11 mouse cellular contexts compared by ENCODE assay signal in genomic region chr1:171442413-171442760, GRCm38 (mm10). TPM values are rescaled to one million over a fixed set of nuclear protein-coding genes. Genes with fewer than 3 reads are reported as not detected.
DNase-seq lines count a peak whose midpoint lies in the region; ATAC-seq lines count a peak whose summit lies in the region.
"Had no signal": no experiment of that assay in that cellular context is flagged by ENCODE, and none has a peak within 500 bp of the region (broad histone marks: within the 10 kb centered on the region; RNA-seq: fewer than 3 reads in every experiment).

No protein-coding gene starts in this region.

- H3K27ac ChIP-seq in heart, embryonic 12.5 days (ENCODE audit: poor library complexity, severe bottlenecking) = peak overlapping the region; percentile 86
- H3K27ac ChIP-seq in intestine, embryonic 14.5 days (ENCODE audit: low read depth) = peak overlapping the region; percentile 83
- H3K27ac ChIP-seq in liver, embryonic 13.5 days = peak overlapping the region; percentile 69
- H3K27ac ChIP-seq in midbrain, embryonic 14.5 days (replicated peaks; ENCODE audit: low read depth, low read length) = no peak overlapping the region
- H3K27ac ChIP-seq: hindbrain, embryonic 13.5 days; left cerebral cortex, adult 2 months had no signal

- no peak for ATAC-seq in heart, embryonic 12.5 days (ENCODE audit: insufficient number of reproducible peaks, low FRiP score)
- no peak for ATAC-seq in intestine, embryonic 14.5 days (replicated peaks; ENCODE audit: low FRiP score, low TSS enrichment, low read depth)
- no peak for ATAC-seq in liver, embryonic 13.5 days (ENCODE audit: low read depth)
- no peak for ATAC-seq in midbrain, embryonic 14.5 days (ENCODE audit: low FRiP score, low TSS enrichment)
- no peak for ATAC-seq in erythroid progenitor cell, adult 5-6 weeks (replicated peaks; ENCODE audit: low FRiP score, poor library complexity, severe bottlenecking)

- H3K9me3 ChIP-seq in heart, embryonic 12.5 days (replicated peaks) = peaks cover 5% of the 10 kb centered on the region
- H3K9me3 ChIP-seq in intestine, embryonic 14.5 days (ENCODE audit: control insufficient read depth, low read length) = peaks cover 8% of the 10 kb centered on the region; the same call in 1 of the 2 replicates
- no peaks in the 10 kb centered on the region for H3K9me3 ChIP-seq in liver, embryonic 13.5 days (replicated peaks)
- H3K9me3 ChIP-seq in midbrain, embryonic 14.5 days (ENCODE audit: control insufficient read depth, low read length) = 0 out of 2 replicates have a peak, but pooled peaks cover 7% of the 10 kb centered on the region
- H3K9me3 ChIP-seq: hindbrain, embryonic 13.5 days had no signal

- H3K9ac ChIP-seq in heart, embryonic 12.5 days = no peak overlapping the region
- H3K9ac ChIP-seq in intestine, embryonic 14.5 days (ENCODE audit: low read length) = no peak overlapping the region
- H3K9ac ChIP-seq in liver, embryonic 13.5 days = no peak overlapping the region
- H3K9ac ChIP-seq in midbrain, embryonic 14.5 days (replicated peaks; ENCODE audit: low read length) = no peak overlapping the region
- H3K9ac ChIP-seq: hindbrain, embryonic 13.5 days had no signal

- H3K4me1 ChIP-seq in heart, embryonic 12.5 days (replicated peaks) = peaks cover 56% of the 10 kb centered on the region
- H3K4me1 ChIP-seq in intestine, embryonic 14.5 days (replicated peaks; ENCODE audit: control insufficient read depth, insufficient read depth, low read length) = peaks cover 28% of the 10 kb centered on the region
- H3K4me1 ChIP-seq in liver, embryonic 13.5 days (replicated peaks) = peaks cover 49% of the 10 kb centered on the region
- H3K4me1 ChIP-seq in midbrain, embryonic 14.5 days (ENCODE audit: control insufficient read depth, insufficient read depth, low read length) = peaks cover 12% of the 10 kb centered on the region; the same call in 1 of the 2 replicates

- peak overlapping the region; percentile 69 for H3K4me2 ChIP-seq in heart, embryonic 12.5 days
- H3K4me2 ChIP-seq in intestine, embryonic 14.5 days (ENCODE audit: low read length) = peak overlapping the region; percentile 27
- peak overlapping the region; percentile 63 for H3K4me2 ChIP-seq in liver, embryonic 13.5 days
- no peak overlapping the region for H3K4me2 ChIP-seq in midbrain, embryonic 14.5 days (ENCODE audit: low read length)
- H3K4me2 ChIP-seq: hindbrain, embryonic 13.5 days had no signal

- DNase-seq in heart, postnatal 36 days = no peak
- DNase-seq in R1 (ENCODE audit: low read depth, low spot score) = peak; percentile 37
- no peak for DNase-seq in intestine, embryonic 14.5 days (ENCODE audit: low spot score)
- DNase-seq in liver, embryonic 13.5 days = no peak
- no peak for DNase-seq in midbrain, embryonic 14.5 days
- DNase-seq in urinary bladder, postnatal 4 days (ENCODE audit: low spot score in 2 of 2) = no peak
- DNase-seq: thymus, adult 2 months had no signal

- intact Hi-C loops in heart, postnatal 36 days (cut with DNase I) = no loop called here

- H3K36me3 ChIP-seq in heart, embryonic 12.5 days = peaks cover 4% of the 10 kb centered on the region; the same call in 1 of the 2 replicates
- no peaks in the 10 kb centered on the region for H3K36me3 ChIP-seq in intestine, embryonic 14.5 days (ENCODE audit: control insufficient read depth, insufficient read depth, low read length)
- 0 out of 2 replicates have a peak, but pooled peaks cover 6% of the 10 kb centered on the region for H3K36me3 ChIP-seq in liver, embryonic 13.5 days
- no peaks in the 10 kb centered on the region for H3K36me3 ChIP-seq in midbrain, embryonic 14.5 days (ENCODE audit: control insufficient read depth, insufficient read depth, low read length)
- H3K36me3 ChIP-seq: hindbrain, embryonic 13.5 days had no signal

- 51% methylated on average over 8 of the region's 8 CpGs for WGBS in heart, embryonic 12.5 days
- WGBS in intestine, embryonic 14.5 days = 67% methylated on average over 8 of the region's 8 CpGs
- WGBS in liver, embryonic 13.5 days (ENCODE audit: insufficient replicate concordance) = 14% methylated on average over 8 of the region's 8 CpGs
- 51% methylated on average over 8 of the region's 8 CpGs for WGBS in midbrain, embryonic 14.5 days

- no peaks in the 10 kb centered on the region for H3K27me3 ChIP-seq in heart, embryonic 12.5 days (replicated peaks)
- H3K27me3 ChIP-seq in intestine, embryonic 14.5 days (replicated peaks; ENCODE audit: control insufficient read depth, insufficient read depth, low read length) = no peaks in the 10 kb centered on the region; the same call in 1 of the 2 replicates
- H3K27me3 ChIP-seq in liver, embryonic 13.5 days = peaks cover 32% of the 10 kb centered on the region
- peaks cover 26% of the 10 kb centered on the region for H3K27me3 ChIP-seq in midbrain, embryonic 14.5 days (ENCODE audit: control insufficient read depth, insufficient read depth, low read length)

- H3K4me3 ChIP-seq in heart, embryonic 12.5 days = no peak overlapping the region
- no peak overlapping the region for H3K4me3 ChIP-seq in intestine, embryonic 14.5 days (ENCODE audit: low read depth, low read length)
- no peak overlapping the region for H3K4me3 ChIP-seq in liver, embryonic 13.5 days (replicated peaks)
- no peak overlapping the region for H3K4me3 ChIP-seq in midbrain, embryonic 14.5 days (replicated peaks; ENCODE audit: low read depth, low read length)
- H3K4me3 ChIP-seq: hindbrain, embryonic 13.5 days; left cerebral cortex, adult 2 months had no signal

RNA-seq across cellular contexts. Expression of gene F11r, which starts 5.1 kb away (rescaled TPM):
- polyA plus RNA-seq in heart, embryonic 12.5 days (2016; fragmentation: Nextera tagmentation; extraction: Ambion mirVana) = 70.7 and 71.0 TPM in 2 replicates
- 10 to 100 TPM; 38.7 to 43.2 TPM for total RNA-seq in heart, postnatal 36 days (2021)
- polyA plus RNA-seq in intestine, embryonic 14.5 days (2014; fragmentation: Nextera tagmentation; extraction: Ambion mirVana) = 88.7 and 92.1 TPM in 2 replicates
- 20.6 and 24.3 TPM in 2 replicates for polyA plus RNA-seq in liver, embryonic 13.5 days (2015; fragmentation: Nextera tagmentation; extraction: Ambion mirVana)
- polyA plus RNA-seq in midbrain, embryonic 14.5 days (2014; fragmentation: Nextera tagmentation; extraction: Ambion mirVana) = 3.3 and 8.1 TPM in 2 replicates
- not detected in 2 replicates for total RNA-seq in erythroid progenitor cell, adult 5-6 weeks (2015; ENCODE audit: low replicate concordance)
- not detected in 2 replicates for total RNA-seq in erythroid progenitor cell, adult 5-6 weeks (2017; ENCODE audit: low replicate concordance)

RNA-seq across cellular contexts. Expression of gene Tstd1, which starts 23.7 kb away (rescaled TPM):
- 1.9 and 3.6 TPM in 2 replicates for polyA plus RNA-seq in heart, embryonic 12.5 days (2016; fragmentation: Nextera tagmentation; extraction: Ambion mirVana)
- total RNA-seq in heart, postnatal 36 days (2021) = 1 to 10 TPM; 1.2 to 1.6 TPM
- polyA plus RNA-seq in intestine, embryonic 14.5 days (2014; fragmentation: Nextera tagmentation; extraction: Ambion mirVana) = 2.8 and 3.4 TPM in 2 replicates
- polyA plus RNA-seq in liver, embryonic 13.5 days (2015; fragmentation: Nextera tagmentation; extraction: Ambion mirVana) = 1.3 and 1.6 TPM in 2 replicates
- polyA plus RNA-seq in midbrain, embryonic 14.5 days (2014; fragmentation: Nextera tagmentation; extraction: Ambion mirVana) = 5.7 and 6.2 TPM in 2 replicates
- total RNA-seq in erythroid progenitor cell, adult 5-6 weeks (2015; ENCODE audit: low replicate concordance) = not detected in 2 replicates
- total RNA-seq in erythroid progenitor cell, adult 5-6 weeks (2017; ENCODE audit: low replicate concordance) = 0.90 TPM in 1 of 2 replicates, not detected in the other

RNA-seq across cellular contexts. Expression of gene Usf1, which starts 31.3 kb away (rescaled TPM):
- polyA plus RNA-seq in heart, embryonic 12.5 days (2016; fragmentation: Nextera tagmentation; extraction: Ambion mirVana) = 62.7 and 65.1 TPM in 2 replicates
- 10 to 100 TPM; 41.0 to 52.1 TPM for total RNA-seq in heart, postnatal 36 days (2021)
- 73.7 and 83.4 TPM in 2 replicates for polyA plus RNA-seq in intestine, embryonic 14.5 days (2014; fragmentation: Nextera tagmentation; extraction: Ambion mirVana)
- polyA plus RNA-seq in liver, embryonic 13.5 days (2015; fragmentation: Nextera tagmentation; extraction: Ambion mirVana) = 20.9 and 25.3 TPM in 2 replicates
- polyA plus RNA-seq in midbrain, embryonic 14.5 days (2014; fragmentation: Nextera tagmentation; extraction: Ambion mirVana) = 207 and 236 TPM in 2 replicates
- 1.7 and 4.3 TPM in 2 replicates for total RNA-seq in erythroid progenitor cell, adult 5-6 weeks (2015; ENCODE audit: low replicate concordance)
- 5.0 and 9.1 TPM in 2 replicates for total RNA-seq in erythroid progenitor cell, adult 5-6 weeks (2017; ENCODE audit: low replicate concordance)

RNA-seq across cellular contexts. Expression of gene Arhgap30, which starts 53.6 kb away (rescaled TPM):
- polyA plus RNA-seq in heart, embryonic 12.5 days (2016; fragmentation: Nextera tagmentation; extraction: Ambion mirVana) = 0.30 and 0.68 TPM in 2 replicates
- total RNA-seq in heart, postnatal 36 days (2021) = 1 to 10 TPM; 2.7 to 2.9 TPM
- 1.1 and 1.3 TPM in 2 replicates for polyA plus RNA-seq in intestine, embryonic 14.5 days (2014; fragmentation: Nextera tagmentation; extraction: Ambion mirVana)
- 3.3 and 3.8 TPM in 2 replicates for polyA plus RNA-seq in liver, embryonic 13.5 days (2015; fragmentation: Nextera tagmentation; extraction: Ambion mirVana)
- 0.09 and 0.42 TPM in 2 replicates for polyA plus RNA-seq in midbrain, embryonic 14.5 days (2014; fragmentation: Nextera tagmentation; extraction: Ambion mirVana)
- total RNA-seq in erythroid progenitor cell, adult 5-6 weeks (2015; ENCODE audit: low replicate concordance) = 11.7 and 15.9 TPM in 2 replicates
- 16.7 and 22.9 TPM in 2 replicates for total RNA-seq in erythroid progenitor cell, adult 5-6 weeks (2017; ENCODE audit: low replicate concordance)
